Mouse (Mus musculus) Muller cell, postnatal 12 days (primary cell): ENCODE results near the gene Tspan18.

ENCODE experiments used
- DNase-seq: peaks from one replicate; pipeline ENCODE4 v3.0.0-alpha.2; 2015; ENCODE audit errors: inconsistent ontology term

Tspan18 gene

DNA sequence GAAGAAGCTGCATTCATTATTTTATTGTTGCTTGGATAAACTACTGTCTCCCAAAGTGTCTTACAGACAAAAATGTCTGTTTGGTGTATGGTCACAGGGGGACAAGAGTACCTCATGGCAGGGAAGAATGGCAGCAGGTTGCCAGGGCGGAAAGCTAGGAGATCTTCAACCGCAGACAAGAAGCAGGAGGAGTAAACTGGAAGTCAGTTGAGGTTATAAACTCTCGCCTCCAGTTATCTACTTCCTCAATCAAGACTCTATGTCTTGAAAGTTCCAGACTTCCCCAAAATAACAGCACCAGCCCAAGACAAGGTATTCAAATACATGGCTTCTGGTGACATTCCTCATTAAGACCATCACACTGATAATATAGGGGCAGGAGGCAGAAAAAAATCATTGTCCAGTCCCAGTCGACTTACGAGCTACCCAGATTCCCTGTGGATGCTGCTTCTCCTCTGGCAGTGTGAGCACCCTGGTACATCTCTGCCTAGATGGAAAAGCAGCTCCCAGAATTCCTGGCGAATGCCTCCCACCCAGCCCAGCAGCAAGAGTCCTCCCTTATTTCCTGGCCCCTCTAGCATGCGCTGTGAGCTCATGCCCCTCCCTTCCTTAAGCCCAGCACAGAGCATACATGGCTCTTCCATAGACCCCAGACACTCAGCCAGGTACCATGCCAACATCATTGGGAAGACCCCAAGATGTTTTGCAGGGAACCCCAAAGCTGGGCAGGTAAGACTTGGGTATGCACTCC lies 172.2 kb downstream of the Tspan18 start:
- DNase-seq = no peak

DNA sequence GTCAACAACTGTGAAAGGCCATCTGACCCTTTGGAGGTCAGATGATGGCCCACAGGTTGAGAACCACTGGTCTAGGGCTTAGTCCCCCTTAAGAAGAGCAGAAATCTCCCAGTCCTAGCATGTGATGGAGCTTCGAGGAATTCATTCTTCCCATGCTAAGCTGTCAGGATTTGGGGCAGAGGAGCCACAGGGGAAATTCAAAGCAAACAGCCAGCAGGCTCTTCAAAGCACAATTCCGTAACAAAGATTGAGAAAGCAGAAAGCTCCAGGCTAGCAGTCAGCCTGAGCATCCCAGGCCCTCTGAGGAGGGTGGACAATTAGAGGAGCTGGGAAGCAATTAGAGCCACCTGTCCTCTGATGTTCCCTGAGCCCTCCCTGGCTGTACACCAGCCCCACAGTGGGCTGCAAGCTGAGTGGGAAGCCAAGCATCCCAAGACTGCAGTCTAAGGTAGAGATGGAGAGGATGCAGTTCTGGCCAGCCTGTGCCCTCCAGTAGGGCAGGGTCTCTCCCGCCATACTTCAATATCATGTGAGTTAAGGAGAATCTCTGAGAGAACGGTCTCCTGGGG lies 173.8 kb downstream of the Tspan18 start:
- no peak for DNase-seq

DNA sequence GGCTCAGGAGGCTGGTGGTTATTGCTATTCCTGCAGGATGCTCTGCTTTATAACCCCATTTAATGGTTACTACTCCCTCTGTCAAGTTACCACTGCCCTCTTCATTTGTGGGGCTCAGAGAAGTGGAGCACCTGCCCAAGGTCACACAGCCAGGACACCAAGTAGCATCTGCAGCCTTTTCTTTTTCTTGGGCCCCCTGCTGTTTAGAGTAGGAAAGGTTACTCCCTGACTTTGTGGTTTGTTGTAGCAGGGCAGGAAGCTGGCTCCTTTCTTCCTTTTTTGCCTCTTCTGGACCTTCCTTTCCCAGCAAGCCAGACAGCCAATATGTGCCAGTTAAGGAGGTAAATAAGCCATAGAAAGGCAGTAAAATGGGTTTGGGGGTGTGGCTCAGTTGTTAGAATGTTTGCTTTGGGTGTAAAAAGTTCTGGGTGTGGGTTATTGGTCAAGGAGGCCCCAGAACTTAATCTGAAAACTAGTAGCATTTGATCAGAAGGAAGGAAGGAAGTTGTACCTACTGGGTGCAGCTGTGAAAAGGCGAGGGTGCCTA lies 179.7 kb downstream of the Tspan18 start:
- no peak for DNase-seq

DNA sequence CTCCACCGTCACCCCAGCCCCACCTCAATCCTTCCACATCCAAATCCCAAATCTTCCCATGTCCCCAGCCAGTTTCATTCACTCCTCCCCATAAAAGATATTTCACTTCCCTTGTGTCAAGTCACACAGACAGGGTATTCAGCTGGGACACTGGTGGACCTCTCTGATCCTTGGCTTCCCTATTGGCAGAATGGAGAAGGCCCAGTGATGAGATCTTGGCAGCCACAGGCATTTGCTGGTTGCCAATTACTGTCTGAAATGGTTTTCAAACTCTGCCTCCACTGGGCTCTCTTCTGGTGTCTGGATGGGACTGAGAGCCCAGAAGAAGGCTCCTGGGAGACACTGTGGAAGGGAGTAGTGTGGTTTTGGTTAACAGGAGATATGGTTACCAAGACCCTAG lies 180.5 kb downstream of the Tspan18 start:
- DNase-seq = no peak

DNA sequence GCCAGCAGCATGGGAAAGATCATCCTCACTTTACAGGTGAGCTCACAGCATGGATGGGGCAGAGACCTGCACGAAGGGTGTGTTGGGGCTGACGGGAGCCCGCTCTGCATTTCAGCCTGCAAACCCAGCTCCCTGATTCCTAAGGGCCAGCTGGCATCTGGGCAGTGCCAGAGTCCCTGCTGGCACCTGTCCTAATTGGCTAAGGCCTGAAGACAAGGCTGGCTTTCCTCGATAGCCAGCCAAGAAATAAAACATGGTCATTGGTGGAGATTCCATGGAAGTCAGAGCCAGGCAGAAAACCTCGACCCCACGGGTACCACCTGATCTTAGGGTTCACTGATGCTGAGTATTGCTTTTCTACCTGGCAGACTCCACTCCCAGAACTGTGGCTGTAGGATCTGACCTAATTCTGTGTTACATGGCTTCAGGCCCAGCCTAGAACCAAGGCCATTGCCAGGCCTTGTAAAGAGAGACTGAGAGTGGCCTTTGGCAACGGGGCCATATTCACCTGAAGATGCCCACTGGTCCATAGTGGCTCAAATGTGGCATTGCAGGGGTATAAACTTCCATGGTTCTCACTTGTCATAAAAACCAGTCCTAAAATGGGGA lies 181.3 kb downstream of the Tspan18 start:
- peak; percentile 64 for DNase-seq

DNA sequence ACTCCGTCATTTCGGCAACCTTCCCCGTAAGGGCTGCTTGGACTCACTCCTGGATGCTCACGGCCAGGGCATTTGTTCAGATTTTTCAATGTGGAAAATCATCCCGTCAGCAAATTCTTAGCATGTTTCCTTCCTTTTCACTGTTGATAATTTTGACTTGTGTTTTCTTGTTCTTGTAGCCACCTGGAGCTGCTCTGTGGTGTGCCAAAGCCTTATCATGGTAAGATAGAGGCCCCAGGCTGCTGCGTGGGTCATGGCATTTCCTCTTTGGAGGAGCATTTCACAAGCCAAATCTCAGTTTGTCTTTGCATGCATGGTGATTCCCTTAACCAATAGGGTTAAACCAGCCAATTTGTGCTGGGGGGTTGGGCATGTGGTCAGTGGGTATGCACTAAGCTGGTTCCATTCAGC lies 182.1 kb downstream of the Tspan18 start:
- DNase-seq = peak; percentile 72
